Mouse (Mus musculus): ENCODE measurements at regions not wholly inside any gene's neighbourhood (a gene's known extent, or its start where the extent isn't known, plus 50 kb on each side); places are given as distances from the start of the nearest gene placed in this dataset.

DNA sequence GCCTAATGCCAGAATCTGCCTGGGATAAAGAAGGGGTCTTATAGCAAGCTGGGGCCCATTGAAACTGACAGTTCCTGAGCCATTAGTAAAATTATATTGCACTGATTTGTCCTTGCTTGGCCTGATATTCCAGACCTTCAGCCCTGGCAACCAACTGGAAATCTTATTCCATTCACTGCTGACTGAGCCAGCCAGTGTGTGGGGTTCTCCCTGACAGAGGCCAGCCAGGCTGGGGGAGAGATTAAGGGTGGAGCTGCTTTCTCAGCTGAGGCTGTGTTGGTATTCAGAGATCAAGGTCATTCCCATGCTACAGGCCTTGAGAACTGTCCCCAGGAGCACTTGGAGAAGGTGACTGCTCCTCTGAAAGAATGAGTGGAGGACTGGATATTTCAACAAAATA is 226.9 kb downstream of the Ar start:
- Histone ChIP-seq H3K4me3 (no peak overlapping the region), H3K27ac (no peak overlapping the region)
- DNase-seq (ENCODE audit: low spot score in 2 of 2), result no peak
- TF ChIP-seq CTCF (conservative IDR thresholded peaks at IDR 0.05), result no peak

DNA sequence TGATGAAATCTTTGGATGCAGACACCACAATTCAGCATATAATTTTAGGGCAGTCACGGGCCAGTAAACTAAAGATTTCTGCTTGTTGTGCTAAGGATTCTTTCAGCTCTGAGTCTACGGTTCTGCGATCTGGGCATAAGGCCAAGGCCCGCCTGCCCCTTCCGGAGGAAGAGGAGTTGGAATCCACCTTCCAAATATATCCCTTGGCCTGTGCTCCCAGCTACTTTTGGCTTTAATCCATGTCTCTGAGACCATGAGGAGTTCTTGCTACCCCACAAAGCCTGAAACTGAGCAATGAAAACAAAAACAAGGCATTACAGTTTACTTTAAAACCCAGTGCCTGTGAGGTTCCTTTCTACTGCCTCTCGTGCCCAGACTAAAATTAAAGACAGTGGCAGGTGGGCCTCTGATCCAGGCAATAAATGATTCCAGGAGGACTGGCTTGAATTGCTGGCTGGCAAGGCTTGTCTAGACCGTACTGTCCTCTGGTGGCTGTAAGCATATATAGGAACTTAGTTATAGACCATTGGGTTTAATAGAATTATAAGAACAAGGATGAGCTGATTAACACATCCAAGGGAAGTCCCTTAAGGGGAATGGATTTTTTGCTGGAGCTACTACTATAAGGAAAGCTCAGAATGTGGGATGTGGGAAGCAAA is 231.8 kb downstream of the Ar start:
- no peak for DNase-seq (ENCODE audit: low spot score in 2 of 2)
- no peak overlapping the region for H3K27ac ChIP-seq
- no peak overlapping the region for H3K4me3 ChIP-seq
- TF ChIP-seq CTCF (conservative IDR thresholded peaks at IDR 0.05), result peak; percentile 51

DNA sequence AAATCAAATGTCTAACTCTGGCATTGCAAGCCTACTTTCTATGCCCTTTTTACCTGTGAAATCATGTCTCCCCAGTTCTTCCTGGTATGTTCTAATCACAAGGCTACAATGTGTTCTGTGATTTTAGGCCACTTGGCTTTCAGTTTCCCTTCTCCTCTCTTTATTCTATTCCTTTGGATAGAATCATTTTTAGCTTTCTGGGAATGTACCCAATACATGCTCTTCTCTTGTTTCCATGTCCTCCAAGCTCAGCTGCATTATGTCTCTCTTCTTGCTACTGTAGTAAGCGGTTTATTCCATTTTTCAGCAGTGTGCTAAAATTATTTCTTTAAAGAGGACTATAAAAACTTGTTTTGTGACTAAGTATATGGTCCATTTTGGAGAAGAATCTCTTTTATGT is 235.4 kb downstream of the Ar start:
- no peak for TF ChIP-seq CTCF (conservative IDR thresholded peaks at IDR 0.05)
- Histone ChIP-seq H3K4me3 (no peak overlapping the region), H3K27ac (no peak overlapping the region)
- DNase-seq (ENCODE audit: low spot score in 2 of 2), result no peak

DNA sequence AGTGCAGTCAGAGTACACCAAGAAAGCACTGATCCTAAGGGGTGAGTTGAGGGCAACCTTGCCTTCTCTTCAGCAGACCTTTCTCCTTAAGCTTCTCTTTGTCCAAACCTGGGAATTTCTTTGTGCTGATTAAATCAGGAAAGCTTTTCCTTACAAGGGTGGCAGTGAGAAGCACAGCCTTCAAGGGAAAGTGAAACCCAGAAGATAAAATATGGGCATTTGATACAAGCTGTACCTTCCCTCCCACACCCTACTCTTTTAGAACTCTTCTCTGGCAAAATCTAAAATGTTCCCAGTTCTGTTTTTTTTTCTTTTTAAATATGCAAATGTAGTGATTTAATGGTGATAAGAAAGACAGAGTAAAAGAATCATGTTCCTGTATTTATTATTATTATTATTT is 243.8 kb downstream of the Ar start:
- no peak for TF ChIP-seq CTCF (conservative IDR thresholded peaks at IDR 0.05)
- Histone ChIP-seq H3K27ac (peak overlapping the region; percentile 48; the same call in 1 of the 2 replicates), H3K4me3 (no peak overlapping the region)
- peak in 1 of 2 experiments; percentile 18 for DNase-seq (ENCODE audit: low spot score in 2 of 2)

DNA sequence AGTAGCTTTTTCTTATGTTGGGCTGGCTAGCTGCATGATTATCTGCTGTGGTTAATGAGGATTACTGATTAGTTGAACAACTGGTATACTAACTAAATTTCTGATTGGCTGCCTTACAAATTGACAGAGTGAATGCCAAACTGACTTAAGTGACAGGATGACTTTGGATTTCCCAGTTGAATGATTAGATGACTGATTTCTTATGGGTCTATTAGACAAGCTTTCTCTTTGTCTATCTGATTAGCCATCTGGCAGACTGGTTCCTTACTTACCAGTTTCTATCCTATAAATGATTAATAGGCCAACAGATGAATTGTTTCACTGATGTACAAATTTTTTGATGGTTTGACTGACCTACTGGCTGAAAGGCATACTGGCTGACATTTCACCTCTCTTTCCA is 260.5 kb downstream of the Ar start:
- DNase-seq (ENCODE audit: low spot score in 2 of 2), result no peak
- Histone ChIP-seq H3K27ac (no peak overlapping the region), H3K4me3 (no peak overlapping the region)
- TF ChIP-seq CTCF (conservative IDR thresholded peaks at IDR 0.05), result no peak

DNA sequence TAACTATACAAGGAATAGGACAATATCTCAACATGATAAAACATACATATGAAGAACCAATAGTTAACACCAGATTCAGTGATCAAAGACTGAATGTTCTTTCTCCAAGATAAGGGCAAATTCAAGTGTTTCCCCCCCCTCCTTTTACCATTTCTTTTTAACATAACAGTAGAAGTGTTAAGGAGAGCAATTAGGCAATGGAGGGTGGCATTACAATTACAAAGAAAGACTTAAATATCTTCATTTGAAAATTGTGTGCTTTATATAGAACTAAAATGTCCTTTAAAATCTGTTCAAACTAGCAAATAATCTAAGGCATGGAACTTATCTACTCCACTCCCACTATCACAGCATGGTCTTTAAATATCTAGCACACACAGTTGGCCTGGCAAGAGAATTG is 270.9 kb downstream of the Ar start:
- no peak for DNase-seq (ENCODE audit: low spot score in 2 of 2)
- Histone ChIP-seq H3K27ac (no peak overlapping the region), H3K4me3 (no peak overlapping the region)
- TF ChIP-seq CTCF (conservative IDR thresholded peaks at IDR 0.05), result no peak

DNA sequence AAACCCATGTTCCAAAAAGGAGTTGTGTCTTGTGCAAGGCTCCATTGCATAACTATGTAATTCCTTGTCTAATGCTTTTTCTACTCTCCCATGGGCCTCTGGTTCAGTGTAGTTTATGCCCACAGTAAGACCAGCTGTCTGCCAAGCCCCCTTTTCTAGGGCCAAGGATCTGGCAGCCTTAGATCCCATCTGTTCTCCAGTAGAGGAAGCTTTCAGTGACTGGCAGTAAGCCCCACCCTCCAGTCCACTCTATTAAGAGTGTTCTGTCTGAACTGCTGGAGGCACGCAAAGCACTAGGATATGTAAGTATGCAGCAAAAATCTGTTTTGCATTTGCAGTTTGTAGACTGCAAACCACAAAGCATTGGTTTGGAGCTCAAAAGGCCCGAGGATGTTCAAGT is 303.5 kb downstream of the Ar start:
- DNase-seq (ENCODE audit: low spot score in 2 of 2), result no peak

DNA sequence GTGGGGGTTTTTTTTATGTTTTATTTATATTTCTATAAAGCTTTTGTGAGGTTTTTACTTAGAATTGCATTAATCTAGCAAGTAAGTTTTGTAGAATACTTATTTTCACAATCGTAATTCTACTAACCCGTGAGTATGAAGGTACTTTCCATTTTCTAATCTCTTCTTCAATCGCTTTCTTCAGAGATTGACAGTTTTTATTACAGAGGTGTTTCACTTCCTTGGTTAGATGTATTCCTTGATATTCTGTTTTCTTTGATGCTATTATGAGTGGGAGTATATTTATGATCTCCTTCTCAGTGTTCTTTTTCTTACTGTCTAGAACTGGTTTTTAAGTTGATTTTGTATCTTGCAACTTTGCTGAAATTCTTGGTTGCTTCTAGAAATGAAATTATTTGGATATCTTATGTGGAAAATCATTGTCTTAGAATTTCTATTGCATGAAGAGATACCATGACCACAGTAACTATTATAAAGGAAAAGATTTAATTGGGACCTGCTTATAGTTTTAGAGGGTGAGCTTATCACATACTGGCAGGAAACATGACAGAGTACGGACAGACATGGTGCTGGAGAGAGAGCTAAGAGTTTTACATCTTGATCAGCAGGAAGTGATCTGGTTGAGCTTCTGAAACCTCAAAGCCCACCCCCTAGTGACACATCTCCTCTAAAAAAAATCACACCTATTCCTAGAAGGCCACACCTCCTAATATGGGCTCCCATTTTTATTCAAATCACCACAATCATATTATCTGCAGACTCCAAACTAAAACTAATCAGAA is 328.1 kb downstream of the Ar start:
- no peak for TF ChIP-seq CTCF (conservative IDR thresholded peaks at IDR 0.05)
- no peak overlapping the region for H3K4me3 ChIP-seq
- no peak for DNase-seq (ENCODE audit: low spot score in 2 of 2)
- H3K27ac ChIP-seq, result no peak overlapping the region

More for the DNA sequence above, 303.5 kb downstream of the Ar start:
- Histone ChIP-seq H3K4me3 (no peak overlapping the region), H3K27ac (no peak overlapping the region)
- no peak for TF ChIP-seq CTCF (conservative IDR thresholded peaks at IDR 0.05)
